Mouse (Mus musculus) cerebellum, adult 18-20 months (tissue): Measurements from ENCODE around the gene Mcl1.
"Not testable (repeated sequence)": the region's sequence is repeated elsewhere in the genome, so short reads cannot be mapped to it uniquely, and the experiment has no call there.

Experiments
- DNase-seq, 2 experiments: peaks; one replicate each; pipeline ENCODE4 v3.0.0; 2021

Gene Mcl1

DNA sequence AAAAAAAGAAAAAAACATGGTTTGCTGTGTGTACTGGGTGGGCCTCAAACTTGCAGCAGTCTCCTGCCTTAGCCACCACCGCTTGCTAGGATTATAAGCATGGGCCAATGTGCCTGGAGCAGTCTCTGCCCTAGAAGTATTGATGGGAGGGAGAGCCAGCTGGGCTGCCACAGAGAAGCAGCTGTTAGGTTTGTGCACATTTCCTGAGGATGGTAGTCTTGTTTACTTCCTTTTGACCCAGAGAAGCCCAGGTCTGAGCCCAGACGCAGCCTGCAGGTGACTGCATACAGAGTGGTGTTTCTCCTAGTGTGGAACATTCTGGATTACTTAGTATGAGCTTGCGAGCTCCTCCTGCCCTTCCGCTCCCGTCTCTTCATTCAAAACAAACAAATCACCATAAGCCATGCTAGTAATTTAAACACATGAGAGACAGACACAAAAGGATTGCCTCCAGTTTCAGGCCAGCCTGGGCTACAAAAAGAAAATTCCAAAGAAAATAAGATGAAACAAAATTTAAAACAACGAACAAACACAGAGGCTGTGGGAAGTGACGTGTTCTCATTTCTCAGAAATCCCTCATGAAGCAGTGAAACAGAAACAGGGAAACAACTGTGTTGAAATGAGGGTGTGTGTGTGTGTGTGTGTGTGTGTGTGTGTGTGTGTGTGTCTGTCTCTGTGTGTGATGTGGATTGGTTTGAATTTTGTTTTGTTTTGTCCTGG is 10.2 kb downstream of the Mcl1 start:
- no peak for DNase-seq

DNA sequence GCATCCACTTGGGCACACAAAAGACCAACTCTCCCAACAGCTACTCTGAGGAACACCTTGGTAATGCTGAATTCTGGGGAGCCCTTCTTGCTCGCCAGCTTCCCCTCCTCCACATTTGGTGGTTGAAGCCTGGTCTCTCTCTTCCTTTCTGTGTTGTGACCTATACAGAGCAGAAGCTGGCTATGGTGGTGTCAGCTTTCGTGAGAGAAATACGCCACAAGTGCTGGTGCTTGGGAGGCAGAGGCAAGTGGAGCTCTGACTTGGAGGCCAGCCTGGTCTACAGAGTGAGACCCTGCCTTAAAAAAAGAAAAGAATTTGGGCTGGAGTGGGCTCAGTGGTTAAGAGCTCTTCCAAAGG is 10.7 kb downstream of the Mcl1 start:
- no peak for DNase-seq

DNA sequence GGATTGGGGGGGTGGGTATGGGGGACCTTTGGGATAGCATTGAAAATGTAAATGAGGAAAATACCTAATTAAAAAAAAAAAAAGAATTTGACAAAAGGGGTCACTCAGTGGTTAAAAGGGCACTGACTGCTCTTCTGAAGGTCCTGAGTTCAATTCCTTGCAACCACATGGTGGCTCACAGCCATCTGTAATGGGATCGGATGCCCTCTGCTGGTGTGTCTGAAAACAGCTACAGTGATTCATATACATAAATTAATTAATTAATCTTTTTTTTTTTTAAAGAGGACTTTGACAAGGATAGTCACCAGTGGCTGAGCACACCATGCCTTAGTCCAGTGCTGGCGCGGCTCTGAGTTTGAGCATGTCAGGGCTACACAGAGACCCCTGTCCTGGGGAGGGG is 11.8 kb downstream of the Mcl1 start:
- not testable (repeated sequence) for DNase-seq

DNA sequence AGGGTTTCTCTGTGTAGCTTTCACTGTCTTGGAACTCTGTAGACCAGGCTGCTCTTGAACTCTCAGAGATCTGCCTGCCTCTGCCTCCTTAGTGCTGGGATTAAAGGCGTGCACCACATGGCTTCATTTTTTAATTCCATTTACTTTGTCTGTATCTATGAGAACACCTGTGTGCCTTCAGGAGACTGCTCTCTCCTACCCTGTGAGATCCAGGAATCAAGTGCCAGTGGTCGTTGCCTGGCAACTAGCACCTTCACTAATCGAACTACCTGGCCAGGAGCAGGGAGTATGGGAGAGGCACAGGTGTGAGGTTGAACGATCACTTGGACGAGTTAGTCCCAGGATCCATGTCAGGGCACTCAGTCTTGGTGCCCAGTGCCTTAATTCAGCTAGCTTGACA is 12.6 kb downstream of the Mcl1 start:
- no peak for DNase-seq

DNA sequence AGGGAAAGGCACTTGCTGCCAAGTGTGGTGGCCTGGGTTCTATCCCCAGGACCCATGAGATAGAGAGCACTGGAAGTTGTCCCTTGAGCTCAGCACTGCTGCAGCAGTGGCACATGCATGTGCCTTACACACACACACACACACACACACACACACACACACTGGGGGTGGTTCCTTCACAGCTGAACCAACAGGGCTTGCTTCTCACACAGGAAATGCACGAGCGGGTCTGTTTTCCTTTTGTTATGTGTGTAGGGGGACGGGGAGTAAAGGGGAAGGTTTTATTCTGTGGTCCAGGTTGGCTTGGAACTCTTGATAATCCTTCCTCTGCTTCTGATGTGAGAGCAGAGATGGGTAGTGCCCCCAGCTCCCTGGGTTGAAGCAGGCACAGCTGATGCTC is 13.9 kb downstream of the Mcl1 start:
- no peak for DNase-seq

DNA sequence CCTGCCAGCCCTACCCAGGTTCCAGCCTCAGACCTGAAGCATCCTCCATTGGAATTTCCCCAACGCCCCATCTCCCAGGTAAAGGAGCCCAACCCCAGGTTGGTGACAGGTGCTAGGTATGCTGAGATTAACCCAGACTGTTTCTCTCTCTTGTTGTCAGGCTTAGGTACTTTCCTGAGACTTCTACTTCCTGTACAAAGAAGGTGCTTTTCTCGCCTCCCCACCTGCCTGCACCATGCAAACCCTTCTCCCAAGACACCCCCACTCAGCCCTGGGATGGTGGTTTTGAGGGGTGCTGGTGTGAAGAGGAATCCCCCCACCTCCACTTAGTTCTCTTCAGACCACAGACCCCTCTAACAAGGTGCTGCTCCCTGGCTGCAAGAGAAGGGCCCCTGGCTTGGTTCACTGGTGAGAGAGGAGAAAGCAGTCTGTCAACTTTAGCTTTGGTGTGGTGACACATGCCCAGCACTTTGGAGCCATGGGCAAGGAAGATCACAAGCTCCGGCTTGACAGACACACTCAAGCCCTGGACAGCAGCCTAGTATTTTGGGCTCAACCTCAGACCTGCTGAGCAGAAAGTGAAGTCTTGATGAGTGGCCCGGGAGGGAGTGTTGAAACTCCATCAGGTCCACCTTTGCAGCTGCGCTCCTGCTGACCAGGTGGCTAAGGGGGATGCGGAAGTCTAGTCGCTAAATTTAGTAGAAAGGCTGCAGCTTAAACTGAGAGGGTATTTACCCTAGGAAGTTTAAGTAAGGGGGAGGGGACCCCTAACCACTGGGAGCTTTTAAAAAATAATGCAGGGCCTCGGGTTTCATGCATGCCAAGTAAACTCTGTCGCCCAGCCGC is 14.5 kb downstream of the Mcl1 start:
- no peak for DNase-seq

DNA sequence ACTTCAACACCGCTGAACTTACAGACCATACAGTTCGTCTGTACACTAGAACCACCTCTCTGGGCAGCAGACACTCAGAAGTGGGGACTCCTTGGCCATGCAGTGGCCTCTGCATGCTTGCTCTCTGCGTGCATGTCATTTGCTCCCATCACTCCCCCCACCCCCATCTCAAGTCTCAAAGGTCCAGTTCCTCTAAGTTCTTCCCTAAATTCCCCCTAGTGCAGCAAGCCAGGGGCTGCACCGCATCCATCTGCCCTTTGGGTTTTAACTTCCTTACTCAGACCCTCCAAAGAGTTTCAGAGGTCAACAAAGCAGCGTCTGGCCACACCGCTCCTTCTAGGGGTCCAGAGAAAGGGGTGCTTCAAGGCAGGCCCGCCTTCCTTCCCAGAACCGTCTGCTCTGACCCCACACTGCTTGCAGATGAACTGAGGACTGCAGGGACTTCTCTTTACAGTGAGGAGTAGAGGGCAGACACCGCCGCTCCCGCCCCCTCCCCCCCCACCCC is 15.2 kb downstream of the Mcl1 start:
- DNase-seq: no peak

DNA sequence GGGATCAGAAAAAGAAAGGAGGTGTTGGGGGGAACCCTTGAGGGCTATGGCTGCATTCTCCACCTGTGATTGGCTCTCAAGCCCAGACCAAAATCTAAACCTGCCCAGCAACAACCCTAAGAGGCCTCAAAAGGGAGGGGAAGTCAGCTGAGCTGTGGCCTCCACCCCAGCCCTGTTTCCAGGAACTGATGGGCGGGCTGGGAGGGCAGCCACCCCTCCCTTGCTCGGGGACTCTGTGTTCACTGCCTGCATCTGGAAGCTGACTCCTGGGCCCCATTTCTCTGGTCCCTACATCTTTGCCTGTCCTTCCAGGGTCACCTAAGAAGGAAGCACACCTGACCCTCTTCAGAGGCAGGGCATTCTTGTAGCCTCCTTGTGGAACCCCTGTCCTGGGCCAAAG is 15.6 kb downstream of the Mcl1 start:
- DNase-seq: no peak

DNA sequence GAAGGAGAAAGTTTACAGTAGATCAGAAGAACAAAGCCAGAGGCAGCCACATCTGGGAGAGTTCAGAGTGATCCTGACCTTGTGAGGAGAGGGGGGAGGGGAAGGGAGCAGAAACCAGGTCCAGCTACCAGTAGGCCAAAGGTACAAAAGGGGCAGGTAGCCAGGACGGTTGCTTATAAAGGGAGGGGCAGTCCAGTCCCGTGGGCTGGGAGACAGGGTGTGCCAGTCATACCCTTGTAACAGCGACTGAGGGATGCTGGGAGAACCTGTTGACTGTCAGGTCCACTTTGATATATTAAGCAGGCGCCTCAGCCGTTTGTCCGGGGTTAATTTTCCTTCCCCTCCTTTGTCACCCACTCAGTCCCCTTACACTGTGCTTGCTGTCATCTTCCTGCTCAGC is 16.2 kb downstream of the Mcl1 start:
- no peak for DNase-seq

DNA sequence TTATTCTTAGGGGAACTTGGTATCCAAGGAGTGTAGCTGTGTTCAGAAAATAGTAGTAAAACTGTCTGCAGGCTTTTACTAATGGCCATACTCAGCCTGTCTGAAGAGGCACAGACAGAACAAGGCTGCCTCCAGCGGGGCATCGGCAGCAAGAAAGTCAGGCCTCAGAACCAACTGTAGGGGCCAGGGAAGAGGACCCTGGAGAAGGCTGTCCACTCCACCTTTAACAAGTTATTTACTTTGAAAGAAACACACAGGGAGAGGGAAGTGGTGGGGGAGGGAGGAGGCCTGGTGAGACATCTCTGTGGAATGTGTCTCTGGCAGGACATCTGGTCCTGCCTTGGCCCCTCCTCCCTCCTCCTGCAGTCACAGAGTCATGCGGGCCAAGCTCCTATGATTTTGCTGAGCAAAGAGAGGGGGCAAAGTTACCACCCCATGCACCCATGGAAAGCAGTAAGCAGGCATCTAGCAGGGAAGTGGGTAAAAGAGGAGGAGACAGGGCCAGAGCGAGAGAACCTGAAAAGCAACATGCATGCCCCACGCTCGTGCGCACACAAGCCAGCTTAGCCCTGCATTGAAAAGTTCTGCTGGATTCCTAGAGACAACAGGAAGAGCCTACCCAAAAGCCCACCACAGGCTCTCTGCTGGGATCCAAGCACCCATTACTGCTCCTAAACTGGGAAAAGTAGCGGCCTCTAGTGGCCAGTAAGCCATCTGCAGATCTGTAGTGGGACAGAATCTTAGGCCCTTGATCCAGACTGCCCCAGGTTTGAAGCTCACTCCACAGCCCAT is 16.9 kb downstream of the Mcl1 start:
- peak; percentile 71 to 74 for DNase-seq

DNA sequence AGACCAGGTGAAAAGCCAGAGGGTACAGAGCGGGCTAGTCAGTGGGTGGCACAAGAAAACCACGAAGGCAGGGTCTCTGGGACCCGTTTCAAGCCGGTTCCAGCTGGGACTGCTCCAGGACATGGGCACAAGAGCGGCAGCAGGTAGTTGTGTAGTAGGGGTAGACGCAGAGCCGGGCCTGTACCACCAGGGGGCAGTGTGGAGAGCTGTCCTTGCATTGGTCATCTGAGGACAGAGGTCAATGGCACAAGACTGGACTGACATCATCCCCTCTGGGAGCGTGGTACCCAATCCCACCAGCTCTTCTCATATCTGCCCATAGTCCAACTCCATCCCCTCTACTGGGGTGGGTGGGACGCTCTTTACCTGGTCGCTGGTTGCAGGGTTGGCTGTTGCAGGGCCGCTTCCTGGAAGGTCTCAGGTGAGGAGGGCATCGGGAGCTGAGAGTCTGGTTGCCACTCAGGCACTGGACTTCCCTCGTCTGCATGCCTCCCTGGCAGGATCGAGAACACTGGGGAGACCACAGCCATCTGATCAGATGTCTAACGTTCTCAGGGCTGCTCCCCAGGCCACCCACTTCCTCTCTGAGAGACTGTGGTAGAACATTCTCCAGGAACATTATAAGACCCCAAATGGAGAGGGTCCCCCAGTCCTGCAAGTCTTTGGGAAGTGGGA is 18.3 kb downstream of the Mcl1 start:
- peak; percentile 56 to 66 for DNase-seq

DNA sequence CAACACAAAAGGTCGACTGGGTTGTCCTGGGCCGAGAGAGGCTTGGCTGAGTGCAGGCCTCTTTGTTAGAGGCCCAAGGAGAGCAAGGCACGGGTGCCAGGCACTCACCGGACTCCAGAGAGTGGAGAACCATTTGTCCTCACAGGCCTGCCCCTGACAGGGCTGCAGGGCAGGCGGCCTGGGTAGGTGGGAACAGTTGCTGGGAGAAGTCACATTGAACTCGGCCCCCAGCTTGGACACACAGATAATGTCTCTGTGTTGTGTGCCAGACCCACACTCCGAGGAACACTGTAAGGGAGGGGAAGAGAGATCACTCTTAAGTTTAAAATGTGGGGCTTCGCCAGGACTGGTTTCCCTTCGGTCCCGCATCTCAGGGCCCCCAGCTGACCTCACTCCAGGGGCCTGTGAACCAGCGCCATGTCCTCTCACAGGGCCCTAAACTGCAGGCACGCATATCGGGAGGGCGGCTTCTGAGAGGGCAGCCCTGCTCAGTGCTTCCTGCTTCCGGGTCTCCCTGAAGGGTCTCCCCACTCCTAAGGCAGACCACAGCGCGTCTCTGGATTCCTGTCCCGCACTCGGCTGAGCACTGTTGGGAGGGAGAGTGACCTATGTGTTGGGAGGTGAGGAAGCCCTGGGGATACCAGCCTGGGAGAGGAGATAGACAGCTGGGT is 19.0 kb downstream of the Mcl1 start:
- no peak for DNase-seq

DNA sequence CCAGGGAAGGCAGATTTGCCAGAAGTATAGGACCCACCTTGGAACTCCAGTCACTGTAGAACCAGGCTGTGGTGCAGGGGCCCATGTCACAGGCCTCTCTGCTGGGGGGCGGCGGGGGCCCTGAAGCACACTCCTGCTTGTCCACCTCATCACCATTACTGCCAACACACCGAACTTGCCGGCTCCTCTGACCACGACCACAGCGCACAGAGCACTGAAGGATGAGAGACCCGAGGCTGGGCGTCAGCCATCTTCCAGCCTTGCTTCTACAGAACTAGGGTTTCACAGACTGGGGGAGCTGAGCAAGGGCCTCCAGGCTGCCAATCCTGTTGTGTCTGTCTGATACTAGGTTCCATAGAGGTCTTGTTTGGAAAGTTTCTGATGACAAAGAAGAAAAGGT is 21.0 kb downstream of the Mcl1 start:
- no peak for DNase-seq

DNA sequence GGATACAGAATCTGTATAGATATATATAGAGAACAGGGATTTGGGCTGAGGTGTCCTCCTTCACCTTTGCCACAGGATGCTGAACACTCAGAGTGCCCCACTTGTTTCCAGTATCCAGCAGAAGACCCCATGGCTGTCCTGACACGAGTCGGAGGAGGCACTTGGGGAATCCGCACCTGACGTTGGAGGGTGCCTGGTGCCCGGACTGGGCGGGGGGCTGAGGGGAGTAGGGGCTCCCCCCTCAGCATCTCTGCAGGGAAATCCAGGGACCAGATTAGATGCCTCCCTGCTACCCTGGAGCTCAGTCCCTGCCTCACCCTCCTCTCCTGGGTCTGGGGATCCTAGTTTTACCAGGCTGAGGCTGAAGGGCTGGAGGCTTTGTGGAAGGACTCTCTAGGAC is 22.1 kb downstream of the Mcl1 start:
- DNase-seq: no peak

DNA sequence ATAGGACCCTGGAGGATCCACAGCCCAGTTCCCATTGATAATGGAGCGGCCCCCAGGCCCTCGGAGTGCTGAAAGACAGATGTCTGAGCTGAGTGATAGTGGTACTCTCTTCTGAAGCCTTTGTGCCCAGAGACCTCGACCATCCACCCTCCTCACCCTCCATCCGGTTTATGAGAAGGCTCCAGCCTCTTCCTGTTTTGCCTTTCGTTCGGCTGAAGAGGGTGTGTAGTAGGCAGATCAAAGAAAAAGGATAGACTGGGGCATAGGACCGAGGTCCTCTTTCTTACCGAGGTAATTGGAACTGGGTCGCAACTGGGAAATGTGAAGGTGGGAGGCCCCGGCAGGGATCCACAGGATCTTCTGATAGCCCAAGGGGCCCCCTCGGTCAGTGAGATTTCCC is 22.8 kb downstream of the Mcl1 start:
- no peak for DNase-seq

DNA sequence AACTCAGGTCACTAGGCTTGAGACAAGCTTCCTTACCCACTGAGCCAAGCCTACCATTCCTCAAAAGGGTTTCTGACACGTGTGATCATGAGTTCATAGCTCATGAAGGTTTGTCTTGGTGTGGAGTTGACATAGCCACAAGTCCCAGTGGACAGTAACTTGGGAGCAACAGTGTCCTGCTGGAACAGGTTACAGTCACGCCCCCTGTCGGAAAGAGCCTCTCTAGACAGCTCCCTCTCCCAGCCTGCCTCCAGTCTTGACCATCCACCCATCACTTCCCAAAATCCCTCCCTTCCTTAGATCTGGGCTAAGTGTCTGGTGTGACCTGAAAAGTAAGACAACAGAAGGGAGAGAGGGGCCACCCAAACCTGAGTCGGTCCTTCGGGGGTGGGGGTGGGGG is 24.3 kb downstream of the Mcl1 start:
- DNase-seq: no peak

DNA sequence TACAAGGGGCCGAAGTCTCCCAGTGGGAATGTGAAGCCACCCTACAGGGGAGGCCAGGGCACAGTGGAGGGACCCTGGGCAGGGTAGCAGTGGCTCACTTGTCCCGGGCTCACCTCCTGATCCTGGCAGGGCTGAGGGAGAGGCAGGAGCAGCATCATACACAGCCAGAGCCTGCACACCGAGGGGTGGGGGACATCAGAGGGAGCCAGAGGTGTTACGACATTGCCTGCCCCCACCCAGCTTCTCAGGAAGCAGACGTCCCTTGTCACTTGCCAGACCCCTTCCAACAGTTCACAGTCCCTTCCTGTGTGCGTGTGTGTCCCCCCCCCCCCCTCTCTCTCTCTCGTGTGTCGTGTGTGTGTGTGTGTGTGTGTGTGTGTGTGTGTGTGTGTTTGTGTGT is 26.3 kb downstream of the Mcl1 start:
- no peak for DNase-seq

DNA sequence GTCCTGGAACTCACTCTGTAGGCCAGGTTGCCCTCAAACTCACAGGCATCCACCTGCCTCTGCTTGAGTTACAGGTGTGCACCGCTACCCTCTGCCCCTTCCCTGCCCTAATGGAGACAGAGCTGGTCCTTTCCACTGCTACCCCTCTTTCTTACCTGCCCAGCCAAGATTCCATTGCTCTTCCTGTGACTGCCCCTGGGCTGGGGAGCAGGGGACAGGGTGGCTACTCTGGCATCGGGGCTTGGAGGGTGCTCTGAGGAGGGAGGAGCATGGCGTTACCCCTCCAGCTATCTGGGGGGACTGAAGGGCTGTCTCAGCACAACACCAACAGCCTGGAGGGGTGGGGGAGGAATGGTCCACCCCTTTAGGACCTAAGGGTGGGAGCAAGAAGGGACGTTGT is 26.7 kb downstream of the Mcl1 start:
- no peak for DNase-seq

DNA sequence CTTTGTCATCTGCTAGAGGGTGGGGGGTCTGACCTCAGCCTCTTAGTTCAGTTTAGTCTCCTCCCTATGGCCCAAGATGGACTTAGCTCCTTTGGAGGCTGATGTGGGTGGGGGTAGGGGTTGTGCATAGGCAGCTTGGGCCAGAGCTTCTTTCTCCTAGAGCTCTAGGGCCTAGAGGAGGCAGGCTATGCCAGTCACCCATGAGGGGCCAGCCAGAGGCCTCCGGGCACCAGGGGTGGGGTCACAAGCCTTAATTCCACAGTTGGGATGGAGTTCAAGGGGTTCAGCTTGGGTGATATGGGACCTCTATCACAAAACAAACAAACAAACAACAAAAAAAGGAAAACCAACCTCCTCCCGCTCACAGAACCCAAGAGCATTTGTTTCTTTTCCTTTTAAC is 27.1 kb downstream of the Mcl1 start:
- no peak for DNase-seq

DNA sequence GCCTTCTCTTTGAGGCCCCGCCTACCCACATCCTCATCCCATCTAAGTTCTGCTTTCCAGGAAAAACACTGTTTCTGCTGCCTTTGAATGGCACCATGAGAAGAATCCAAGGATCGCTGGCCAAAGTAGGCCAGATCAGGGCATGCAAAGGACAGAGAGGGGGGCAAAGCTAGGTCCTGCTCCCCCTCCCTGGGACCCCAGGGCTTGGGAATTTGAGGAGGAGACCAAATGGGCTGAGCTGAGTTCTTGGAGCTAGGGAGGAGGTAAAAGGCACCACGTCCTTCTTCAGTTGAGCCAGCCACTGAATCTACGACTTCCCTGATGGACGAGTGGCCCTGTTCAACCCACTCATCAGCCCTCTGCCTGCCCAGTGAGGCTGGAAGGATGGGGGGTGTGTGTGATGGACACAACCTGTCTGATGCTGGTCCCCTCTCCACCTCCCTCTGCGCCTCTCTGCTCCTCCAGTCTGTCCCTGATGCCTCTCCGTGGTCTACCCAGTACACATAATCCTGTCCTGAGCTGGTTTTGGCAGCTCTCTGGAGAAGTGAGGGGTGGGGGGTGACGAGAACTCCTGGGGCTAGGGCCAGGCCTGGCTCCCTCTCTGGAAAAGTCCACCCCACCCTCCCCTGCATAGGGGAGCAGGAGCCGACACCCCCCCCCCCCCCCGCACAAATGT is 28.0 kb downstream of the Mcl1 start:
- no peak for DNase-seq

DNA sequence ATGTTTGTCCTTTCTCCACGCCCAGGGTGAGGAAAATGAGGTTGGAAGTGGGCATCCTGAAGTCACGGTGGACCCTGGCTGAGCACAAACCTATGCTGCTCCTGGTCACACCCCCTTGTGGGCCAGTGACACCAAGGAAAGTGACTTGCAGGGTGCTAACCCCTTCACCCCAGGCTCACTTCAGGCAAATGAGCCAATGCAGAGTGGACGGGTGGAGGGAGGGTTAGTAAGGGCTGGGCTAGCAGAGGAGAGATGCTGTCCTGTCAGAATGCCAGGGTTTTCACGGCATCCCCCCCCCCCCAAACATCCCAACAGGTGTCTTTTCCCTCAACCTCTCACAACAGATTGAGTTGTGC is 28.6 kb downstream of the Mcl1 start:
- DNase-seq: peak in 1 of 2 experiments; percentile 9
